Comparison of ENCODE assay signal across 8 mouse cellular contexts in genomic region chr5:30243741-30244140, GRCm38 (mm10). TPM values are rescaled to one million over a fixed set of nuclear protein-coding genes. Genes with fewer than 3 reads are reported as not detected.
A peak's percentile ranks its signal among the peaks of the same experiment; 100 is the strongest.
DNase-seq lines count a peak whose midpoint lies in the region; ATAC-seq and TF ChIP-seq lines count a peak whose summit lies in the region.

No protein-coding gene starts in this region.

- H3K27me3 ChIP-seq in midbrain, embryonic 11.5 days (ENCODE audit: control insufficient read depth, insufficient read depth, low read length), result no peaks in the 10 kb centered on the region
- H3K27me3 ChIP-seq in midbrain, embryonic 15.5 days (replicated peaks), result no peaks in the 10 kb centered on the region
- H3K27me3 ChIP-seq in heart, embryonic 14.5 days (ENCODE audit: control insufficient read depth, insufficient read depth, low read length), result no peaks in the 10 kb centered on the region
- no peaks in the 10 kb centered on the region for H3K27me3 ChIP-seq in stomach, postnatal 0 days (ENCODE audit: control insufficient read depth, insufficient read depth, low read length)

- 79% methylated on average over 9 of the region's 9 CpGs for WGBS in midbrain, embryonic 11.5 days
- 64% methylated on average over 9 of the region's 9 CpGs for WGBS in midbrain, embryonic 15.5 days
- 22% methylated on average over 9 of the region's 9 CpGs for WGBS in heart, embryonic 14.5 days
- 60% methylated on average over 9 of the region's 9 CpGs for WGBS in stomach, postnatal 0 days

- DNase-seq in embryo, embryonic 10 days (ENCODE audit: low spot score), result peak; percentile 35
- DNase-seq in embryo, embryonic 9.5 days (ENCODE audit: extremely low spot score), result no peak
- DNase-seq in midbrain, embryonic 11.5 days (ENCODE audit: low spot score, missing footprints), result peak; percentile 75
- DNase-seq in stomach, postnatal 0 days (ENCODE audit: low spot score), result no peak
- DNase-seq in cerebellum, adult 8-10 months, result no peak
- DNase-seq in spleen, postnatal 36 days (ENCODE audit: low spot score in 2 of 2), result no peak

- H3K4me1 ChIP-seq in midbrain, embryonic 11.5 days (ENCODE audit: control insufficient read depth, insufficient read depth, low read length), result no peaks in the 10 kb centered on the region
- peaks cover 10% of the 10 kb centered on the region; the same call in 1 of the 2 replicates for H3K4me1 ChIP-seq in midbrain, embryonic 15.5 days
- H3K4me1 ChIP-seq in heart, embryonic 14.5 days (ENCODE audit: control insufficient read depth in 2 of 2, insufficient read depth in 2 of 2, low read length in 2 of 2), result peaks cover 15 to 30% of the 10 kb centered on the region in 2 experiments
- H3K4me1 ChIP-seq in stomach, postnatal 0 days (replicated peaks; ENCODE audit: control insufficient read depth, insufficient read depth), result no peaks in the 10 kb centered on the region; the same call in 1 of the 2 replicates

- no peak for TF ChIP-seq EP300 in stomach, postnatal 0 days (optimal IDR thresholded peaks at IDR 0.05)

- peak; percentile 59 for TF ChIP-seq CTCF in stomach, postnatal 0 days (IDR thresholded peaks at IDR 0.05; ENCODE audit: low read depth)

- H3K9ac ChIP-seq in midbrain, embryonic 11.5 days (ENCODE audit: low read length), result no peak overlapping the region
- no peak overlapping the region for H3K9ac ChIP-seq in midbrain, embryonic 15.5 days
- H3K9ac ChIP-seq in heart, embryonic 14.5 days (ENCODE audit: low read length), result no peak overlapping the region
- H3K9ac ChIP-seq in stomach, postnatal 0 days (ENCODE audit: low read length), result no peak overlapping the region

- no peak overlapping the region for H3K4me2 ChIP-seq in midbrain, embryonic 11.5 days
- H3K4me2 ChIP-seq in midbrain, embryonic 15.5 days, result no peak overlapping the region
- no peak overlapping the region; the same call in 1 of the 2 replicates for H3K4me2 ChIP-seq in heart, embryonic 14.5 days (ENCODE audit: low read length)
- no peak overlapping the region for H3K4me2 ChIP-seq in stomach, postnatal 0 days (replicated peaks; ENCODE audit: low read depth)

- H3K4me3 ChIP-seq in midbrain, embryonic 11.5 days (ENCODE audit: low read depth, low read length), result no peak overlapping the region
- no peak overlapping the region for H3K4me3 ChIP-seq in midbrain, embryonic 15.5 days
- H3K4me3 ChIP-seq in heart, embryonic 14.5 days (ENCODE audit: control insufficient read depth in 1 of 2, insufficient read depth in 1 of 2, low read depth in 1 of 2, low read length in 2 of 2), result no peak overlapping the region
- no peak overlapping the region for H3K4me3 ChIP-seq in stomach, postnatal 0 days (ENCODE audit: low read depth, low read length)

- no peaks in the 10 kb centered on the region for H3K36me3 ChIP-seq in midbrain, embryonic 11.5 days (ENCODE audit: control insufficient read depth, insufficient read depth, low read length)
- no peaks in the 10 kb centered on the region for H3K36me3 ChIP-seq in midbrain, embryonic 15.5 days (replicated peaks)
- H3K36me3 ChIP-seq in heart, embryonic 14.5 days (ENCODE audit: control insufficient read depth, insufficient read depth, low read length), result peaks cover 10% of the 10 kb centered on the region; the same call in 1 of the 2 replicates
- H3K36me3 ChIP-seq in stomach, postnatal 0 days (ENCODE audit: control insufficient read depth, insufficient read depth, low read length), result no peaks in the 10 kb centered on the region

- no peak overlapping the region for H3K27ac ChIP-seq in midbrain, embryonic 11.5 days (ENCODE audit: low read depth, low read length)
- no peak overlapping the region for H3K27ac ChIP-seq in midbrain, embryonic 15.5 days
- 0 out of 4 replicates have a peak overlapping the region, but pooled peaks have one; percentile 15 to 33 for H3K27ac ChIP-seq in heart, embryonic 14.5 days (replicated peaks in 1 of 2; ENCODE audit: control insufficient read depth in 1 of 2, insufficient read depth in 1 of 2, low read depth in 2 of 2, low read length in 2 of 2)
- H3K27ac ChIP-seq in stomach, postnatal 0 days (replicated peaks), result no peak overlapping the region

- H3K9me3 ChIP-seq in midbrain, embryonic 11.5 days (ENCODE audit: control insufficient read depth, low read length), result no peaks in the 10 kb centered on the region
- no peaks in the 10 kb centered on the region for H3K9me3 ChIP-seq in midbrain, embryonic 15.5 days
- H3K9me3 ChIP-seq in heart, embryonic 14.5 days (ENCODE audit: control insufficient read depth, low read length), result no peaks in the 10 kb centered on the region
- H3K9me3 ChIP-seq in stomach, postnatal 0 days (ENCODE audit: control insufficient read depth, low read length), result no peaks in the 10 kb centered on the region

- ATAC-seq in midbrain, embryonic 11.5 days (ENCODE audit: low FRiP score), result no peak
- ATAC-seq in midbrain, embryonic 15.5 days (replicated peaks), result no peak
- peak; percentile 39; the same call in 1 of the 2 replicates for ATAC-seq in heart, embryonic 14.5 days (ENCODE audit: insufficient number of reproducible peaks, insufficient read depth, low FRiP score, low read depth)
- ATAC-seq in stomach, postnatal 0 days (ENCODE audit: low FRiP score, low TSS enrichment), result no peak

RNA-seq across cellular contexts. Expression of gene Selenoi, which starts 11.4 kb away (rescaled TPM):
- polyA plus RNA-seq in midbrain, embryonic 11.5 days (2014; fragmentation: Nextera tagmentation; extraction: Ambion mirVana), result 21.8 and 22.0 TPM in 2 replicates
- 28.0 and 31.1 TPM in 2 replicates for polyA plus RNA-seq in midbrain, embryonic 15.5 days (2015; fragmentation: Nextera tagmentation; extraction: Ambion mirVana)
- 18.1 and 18.7 TPM in 2 replicates for polyA plus RNA-seq in heart, embryonic 14.5 days (2014; fragmentation: Nextera tagmentation; extraction: Ambion mirVana)
- 25.5 and 26.7 TPM in 2 replicates for polyA plus RNA-seq in stomach, postnatal 0 days (2015; fragmentation: Nextera tagmentation; extraction: Ambion mirVana)

RNA-seq across cellular contexts. Expression of gene Drc1, which starts 37.4 kb away (rescaled TPM):
- polyA plus RNA-seq in midbrain, embryonic 11.5 days (2014; fragmentation: Nextera tagmentation; extraction: Ambion mirVana), result 0.68 and 0.73 TPM in 2 replicates
- polyA plus RNA-seq in midbrain, embryonic 15.5 days (2015; fragmentation: Nextera tagmentation; extraction: Ambion mirVana), result 7.2 and 7.4 TPM in 2 replicates
- polyA plus RNA-seq in heart, embryonic 14.5 days (2014; fragmentation: Nextera tagmentation; extraction: Ambion mirVana), result not detected in 2 replicates
- 1.1 and 1.7 TPM in 2 replicates for polyA plus RNA-seq in stomach, postnatal 0 days (2015; fragmentation: Nextera tagmentation; extraction: Ambion mirVana)

RNA-seq across cellular contexts. Expression of gene Adgrf3, which starts 38.2 kb away (rescaled TPM):
- polyA plus RNA-seq in midbrain, embryonic 11.5 days (2014; fragmentation: Nextera tagmentation; extraction: Ambion mirVana), result not detected in 2 replicates
- polyA plus RNA-seq in midbrain, embryonic 15.5 days (2015; fragmentation: Nextera tagmentation; extraction: Ambion mirVana), result not detected in 2 replicates
- polyA plus RNA-seq in heart, embryonic 14.5 days (2014; fragmentation: Nextera tagmentation; extraction: Ambion mirVana), result 0.45 and 0.86 TPM in 2 replicates
- polyA plus RNA-seq in stomach, postnatal 0 days (2015; fragmentation: Nextera tagmentation; extraction: Ambion mirVana), result 0.12 and 0.24 TPM in 2 replicates

Comparison
In these comparisons a context has a peak if more than half of its experiments do, and no peak if none do; other contexts are left out.
1. DNase-seq: peak in embryo, embryonic 10 days (single experiment) and midbrain, embryonic 11.5 days (single experiment); none in embryo, embryonic 9.5 days (single experiment), stomach, postnatal 0 days (single experiment), cerebellum, adult 8-10 months (single experiment) and spleen, postnatal 36 days (0 of 2).
2. H3K27ac ChIP-seq: peak in heart, embryonic 14.5 days (2 of 2); none in midbrain, embryonic 11.5 days (single experiment), midbrain, embryonic 15.5 days (single experiment) and stomach, postnatal 0 days (single experiment).